Mouse (Mus musculus) kidney, adult 2 months (tissue): Measurements from ENCODE around the gene Akap6. TPM values are rescaled to one million over a fixed set of nuclear protein-coding genes. Genes with fewer than 3 reads are reported as not detected.

Experiments
- DNase-seq: peaks from one replicate; pipeline ENCODE4 v3.0.0; 2021
- H3K27ac ChIP-seq: fragments of 200-500 bp; 2 replicates; pipeline ENCODE4 v1.5.1; 2012; ENCODE audit warnings: low read depth, low read length, control low read depth, inconsistent platforms; ENCODE audit not compliant: insufficient read depth
- H3K27me3 ChIP-seq: fragments of 200-500 bp; replicated peaks from 2 replicates; pipeline ENCODE4 v1.6.1; 2012; ENCODE audit warnings: mild to moderate bottlenecking, moderate library complexity, low read length, inconsistent platforms; ENCODE audit not compliant: control insufficient read depth, insufficient read depth
- H3K36me3 ChIP-seq: fragments of 200-500 bp; 2 replicates; pipeline ENCODE4 v1.6.1; 2012; ENCODE audit warnings: mild to moderate bottlenecking, moderate library complexity, low read length, inconsistent platforms; ENCODE audit not compliant: control insufficient read depth, insufficient read depth
- H3K4me1 ChIP-seq: fragments of 200-500 bp; 2 replicates; pipeline ENCODE4 v1.6.1; 2011; ENCODE audit warnings: low read length; ENCODE audit not compliant: control insufficient read depth, insufficient read depth
- H3K4me3 ChIP-seq: fragments of 200-500 bp; 2 replicates; pipeline ENCODE4 v1.5.1; 2011; ENCODE audit warnings: mild to moderate bottlenecking, low read depth, low read length, control low read depth; ENCODE audit not compliant: insufficient read depth
- CTCF ChIP-seq: fragments of 200-500 bp; conservative IDR thresholded peaks from 2 replicates; pipeline ENCODE4 v1.5.1; 2011; ENCODE audit warnings: low read depth, mild to moderate bottlenecking, control low read depth, low read length, moderate library complexity, mixed read lengths; ENCODE audit not compliant: insufficient read depth, insufficient read length
- POLR2A ChIP-seq: fragments of 200-500 bp; IDR thresholded peaks from one replicate; pipeline ENCODE4 v1.6.1; 2011; ENCODE audit warnings: low read depth, low read length, control low read depth
- WGBS: fragments of 180-500 bp; shearing (Covaris S2); methylation state at CpG from one replicate; pipeline ENCODE4 v1.1.7; 2018; 5-methylcytosine and 5-hydroxymethylcytosine counted together
- polyA plus RNA-seq: library from polyadenylated mRNA; depleted of rRNA; stranded (reverse); fragments of >200 nt; gene quantifications from 2 replicates; pipeline ENCODE4 v1.2.3, GENCODE M21; 2012

The Akap6 gene
- polyA plus RNA-seq, 1 experiment, result 0.25 TPM

GRCm38 (mm10) chr12:52737151-52737550 is 38.0 kb downstream of the Akap6 start:
- Histone ChIP-seq H3K36me3 (no peaks in the 10 kb centered on the region), H3K4me1 (no peaks in the 10 kb centered on the region), H3K4me3 (no peak overlapping the region), H3K27ac (no peak overlapping the region), H3K27me3 (no peaks in the 10 kb centered on the region)
- no peak for DNase-seq
- TF ChIP-seq CTCF, result no peak
- no peak for TF ChIP-seq POLR2A
- WGBS, result 91% methylated on average over 1 of the region's 1 CpGs

GRCm38 (mm10) chr12:52739326-52739725 is 40.1 kb downstream of the Akap6 start:
- H3K4me1 ChIP-seq, result no peaks in the 10 kb centered on the region
- 31% methylated on average over 3 of the region's 3 CpGs for WGBS
- no peak overlapping the region for H3K4me3 ChIP-seq
- DNase-seq, result no peak
- no peak overlapping the region for H3K27ac ChIP-seq
- TF ChIP-seq CTCF (no peak), POLR2A (no peak)
- no peaks in the 10 kb centered on the region for H3K36me3 ChIP-seq
- H3K27me3 ChIP-seq, result no peaks in the 10 kb centered on the region

- no peak overlapping the region for H3K4me3 ChIP-seq
- no peak overlapping the region for H3K27ac ChIP-seq
- no peaks in the 10 kb centered on the region for H3K4me1 ChIP-seq
- no peaks in the 10 kb centered on the region for H3K36me3 ChIP-seq
- TF ChIP-seq POLR2A (no peak), CTCF (no peak)
- no peaks in the 10 kb centered on the region for H3K27me3 ChIP-seq
- WGBS, result 91% methylated on average over 5 of the region's 5 CpGs
- DNase-seq, result no peak
Measured at GRCm38 (mm10) chr12:52741801-52742200, 42.6 kb downstream of the Akap6 start.

GRCm38 (mm10) chr12:52750006-52750405 is 50.8 kb downstream of the Akap6 start:
- DNase-seq, result no peak
- no peak overlapping the region for H3K4me3 ChIP-seq

GRCm38 (mm10) chr12:52755649-52756048 is 56.5 kb downstream of the Akap6 start:
- no peak for DNase-seq
- H3K27ac ChIP-seq, result no peak overlapping the region
- H3K27me3 ChIP-seq, result no peaks in the 10 kb centered on the region
- H3K36me3 ChIP-seq, result no peaks in the 10 kb centered on the region
- H3K4me3 ChIP-seq, result no peak overlapping the region
- WGBS, result 88% methylated on average over 2 of the region's 2 CpGs
- H3K4me1 ChIP-seq, result no peaks in the 10 kb centered on the region
- TF ChIP-seq POLR2A (no peak), CTCF (no peak)

More at GRCm38 (mm10) chr12:52750006-52750405, 50.8 kb downstream of the Akap6 start:
- H3K27me3 ChIP-seq, result no peaks in the 10 kb centered on the region; the same call in 1 of the 2 replicates
- WGBS, result 55% methylated on average over 12 of the region's 12 CpGs
- no peaks in the 10 kb centered on the region for H3K36me3 ChIP-seq
- H3K27ac ChIP-seq, result no peak overlapping the region
- TF ChIP-seq POLR2A (no peak), CTCF (no peak)
- no peaks in the 10 kb centered on the region for H3K4me1 ChIP-seq

- 35% methylated on average over 4 of the region's 4 CpGs for WGBS
- no peak for DNase-seq
- H3K36me3 ChIP-seq, result no peaks in the 10 kb centered on the region
Measured at GRCm38 (mm10) chr12:52757881-52758280, 58.7 kb downstream of the Akap6 start.

GRCm38 (mm10) chr12:52764046-52764445 is 64.9 kb downstream of the Akap6 start:
- no peaks in the 10 kb centered on the region for H3K27me3 ChIP-seq
- H3K4me1 ChIP-seq, result no peaks in the 10 kb centered on the region
- H3K27ac ChIP-seq, result no peak overlapping the region
- no peaks in the 10 kb centered on the region for H3K36me3 ChIP-seq
- no peak overlapping the region for H3K4me3 ChIP-seq
- no peak for DNase-seq
- 85% methylated on average over 2 of the region's 2 CpGs for WGBS
- TF ChIP-seq CTCF, result no peak
- no peak for TF ChIP-seq POLR2A

More at GRCm38 (mm10) chr12:52757881-52758280, 58.7 kb downstream of the Akap6 start:
- no peaks in the 10 kb centered on the region for H3K4me1 ChIP-seq
- no peak for TF ChIP-seq POLR2A
- TF ChIP-seq CTCF, result no peak
- no peaks in the 10 kb centered on the region for H3K27me3 ChIP-seq
- no peak overlapping the region for H3K27ac ChIP-seq
- no peak overlapping the region for H3K4me3 ChIP-seq

GRCm38 (mm10) chr12:52764810-52765209 is 65.6 kb downstream of the Akap6 start:
- H3K4me3 ChIP-seq, result no peak overlapping the region
- DNase-seq, result no peak
- no peaks in the 10 kb centered on the region for H3K27me3 ChIP-seq
- no peaks in the 10 kb centered on the region for H3K4me1 ChIP-seq
- H3K27ac ChIP-seq, result no peak overlapping the region
- no peaks in the 10 kb centered on the region for H3K36me3 ChIP-seq
- WGBS, result 46% methylated on average over 3 of the region's 3 CpGs
- no peak for TF ChIP-seq POLR2A
- TF ChIP-seq CTCF, result no peak
